Mouse (Mus musculus): ENCODE data around the gene Gm10260. TPM values are rescaled to one million over a fixed set of nuclear protein-coding genes. Genes with fewer than 3 reads are reported as not detected.
A peak's percentile ranks its signal among the peaks of the same experiment; 100 is the strongest.

Gene Gm10260
- polyA plus RNA-seq, 1 experiment from 2014 or later = 2.1 TPM

DNA sequence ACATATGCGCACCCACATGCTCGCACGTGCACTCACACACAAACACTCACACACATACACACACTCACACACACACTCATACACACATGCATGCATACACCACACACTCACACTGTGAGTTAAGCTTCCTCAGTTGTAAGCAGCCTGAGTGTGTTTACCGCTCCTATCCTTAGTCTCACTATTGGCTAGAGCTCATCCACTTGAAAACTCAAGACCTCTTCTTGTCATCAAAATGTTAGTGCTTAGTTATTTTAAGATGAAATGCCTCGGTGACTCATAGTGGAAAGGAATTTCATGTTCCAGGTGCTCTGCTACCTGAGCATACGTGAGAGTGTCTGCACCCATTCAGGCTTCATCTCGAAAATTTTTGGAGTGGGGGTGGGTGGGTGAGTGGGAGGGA lies 21.2 kb upstream of the Gm10260 start:
- Histone ChIP-seq H3K27ac (replicated peaks) (no peak overlapping the region), H3K9me3 (no peaks in the 10 kb centered on the region), H3K36me3 (no peaks in the 10 kb centered on the region), H3K9ac (replicated peaks) (no peak overlapping the region), H3K4me2 (replicated peaks) (no peak overlapping the region), H3K4me3 (no peak overlapping the region), H3K4me1 (peaks cover 11% of the 10 kb centered on the region; the same call in 1 of the 2 replicates), H3K27me3 (peaks cover 6% of the 10 kb centered on the region)
- 91% methylated on average over 7 of the region's 7 CpGs for WGBS
- no peak for ATAC-seq (ENCODE audit: low FRiP score, low read depth)

GRCm38 (mm10) chr13:97780556-97780955 lies 20.1 kb upstream of the Gm10260 start:
- WGBS = 80% methylated on average over 2 of the region's 2 CpGs
- ATAC-seq (ENCODE audit: low FRiP score, low read depth) = no peak
- no peak overlapping the region for H3K27ac ChIP-seq (replicated peaks)

GRCm38 (mm10) chr13:97779657-97780445 lies 19.4 kb upstream of the Gm10260 start:
- WGBS = 87% methylated on average over 8 of the region's 8 CpGs
- H3K4me2 ChIP-seq (replicated peaks) = no peak overlapping the region
- H3K27ac ChIP-seq (replicated peaks) = no peak overlapping the region
- H3K4me1 ChIP-seq = peaks cover 6% of the 10 kb centered on the region; the same call in 1 of the 2 replicates
- H3K27me3 ChIP-seq = peaks cover 6% of the 10 kb centered on the region
- H3K9ac ChIP-seq (replicated peaks) = no peak overlapping the region
- no peaks in the 10 kb centered on the region for H3K9me3 ChIP-seq
- H3K4me3 ChIP-seq = no peak overlapping the region
- no peaks in the 10 kb centered on the region for H3K36me3 ChIP-seq
- no peak for ATAC-seq (ENCODE audit: low FRiP score, low read depth)

More at GRCm38 (mm10) chr13:97780556-97780955, 20.1 kb upstream of the Gm10260 start:
- Histone ChIP-seq H3K4me2 (replicated peaks) (no peak overlapping the region), H3K9me3 (no peaks in the 10 kb centered on the region), H3K27me3 (peaks cover 6% of the 10 kb centered on the region), H3K4me3 (no peak overlapping the region), H3K4me1 (peaks cover 8% of the 10 kb centered on the region; the same call in 1 of the 2 replicates), H3K36me3 (no peaks in the 10 kb centered on the region), H3K9ac (replicated peaks) (no peak overlapping the region)

- Histone ChIP-seq H3K36me3 (no peaks in the 10 kb centered on the region), H3K4me3 (no peak overlapping the region), H3K27ac (replicated peaks) (no peak overlapping the region), H3K9me3 (no peaks in the 10 kb centered on the region), H3K27me3 (peaks cover 6% of the 10 kb centered on the region), H3K4me2 (replicated peaks) (no peak overlapping the region), H3K4me1 (peaks cover 7% of the 10 kb centered on the region; the same call in 1 of the 2 replicates), H3K9ac (replicated peaks) (no peak overlapping the region)
- 91% methylated on average over 5 of the region's 5 CpGs for WGBS
- ATAC-seq (ENCODE audit: low FRiP score, low read depth) = no peak
Observed at GRCm38 (mm10) chr13:97778698-97779194, 18.3 kb upstream of the Gm10260 start.

GRCm38 (mm10) chr13:97777667-97778066 lies 17.2 kb upstream of the Gm10260 start:
- Histone ChIP-seq H3K4me2 (replicated peaks) (no peak overlapping the region), H3K9ac (replicated peaks) (no peak overlapping the region), H3K9me3 (no peaks in the 10 kb centered on the region), H3K4me3 (no peak overlapping the region), H3K36me3 (no peaks in the 10 kb centered on the region), H3K4me1 (peaks cover 7% of the 10 kb centered on the region; the same call in 1 of the 2 replicates), H3K27ac (replicated peaks) (no peak overlapping the region), H3K27me3 (peaks cover 6% of the 10 kb centered on the region)
- WGBS = 86% methylated on average over 2 of the region's 2 CpGs
- no peak for ATAC-seq (ENCODE audit: low FRiP score, low read depth)

- 69% methylated on average over 3 of the region's 3 CpGs for WGBS
- Histone ChIP-seq H3K4me3 (no peak overlapping the region), H3K9me3 (no peaks in the 10 kb centered on the region), H3K27me3 (peaks cover 6% of the 10 kb centered on the region), H3K9ac (replicated peaks) (no peak overlapping the region), H3K36me3 (no peaks in the 10 kb centered on the region), H3K27ac (replicated peaks) (no peak overlapping the region), H3K4me1 (peaks cover 7% of the 10 kb centered on the region; the same call in 1 of the 2 replicates), H3K4me2 (replicated peaks) (no peak overlapping the region)
- no peak for ATAC-seq (ENCODE audit: low FRiP score, low read depth)
Observed at GRCm38 (mm10) chr13:97776702-97777101, 16.3 kb upstream of the Gm10260 start.

DNA sequence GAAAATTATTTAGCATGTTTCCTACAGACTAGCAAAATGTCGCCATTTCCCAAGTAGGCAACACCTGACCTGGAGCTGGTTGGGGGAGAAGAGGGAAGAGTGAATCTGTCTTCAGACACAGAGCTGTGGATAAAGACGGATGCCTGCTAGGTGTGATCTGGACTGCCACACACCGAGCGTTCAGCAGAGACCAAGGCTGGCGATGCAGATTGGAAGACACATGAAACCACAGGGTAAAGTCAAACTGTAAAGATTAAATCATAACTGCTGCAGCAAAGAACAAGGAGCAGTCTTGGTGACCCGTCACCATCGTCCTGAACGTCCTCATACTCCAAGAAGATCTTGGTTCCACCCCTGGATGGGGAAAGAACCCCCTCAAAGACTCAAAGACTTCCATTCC lies 15.5 kb upstream of the Gm10260 start:
- Histone ChIP-seq H3K4me2 (replicated peaks) (no peak overlapping the region), H3K9me3 (no peaks in the 10 kb centered on the region), H3K9ac (replicated peaks) (no peak overlapping the region), H3K36me3 (no peaks in the 10 kb centered on the region), H3K27me3 (no peaks in the 10 kb centered on the region; the same call in none of the 2 replicates), H3K4me1 (peaks cover 7% of the 10 kb centered on the region; the same call in 1 of the 2 replicates), H3K27ac (replicated peaks) (no peak overlapping the region), H3K4me3 (no peak overlapping the region)
- ATAC-seq (ENCODE audit: low FRiP score, low read depth) = no peak
- 93% methylated on average over 8 of the region's 8 CpGs for WGBS

- Histone ChIP-seq H3K4me2 (replicated peaks) (peak overlapping the region; percentile 15; the same call in 1 of the 2 replicates), H3K27ac (replicated peaks) (peak overlapping the region; percentile 76), H3K4me3 (no peak overlapping the region), H3K9me3 (no peaks in the 10 kb centered on the region), H3K4me1 (peaks cover 7% of the 10 kb centered on the region; the same call in 1 of the 2 replicates), H3K9ac (replicated peaks) (no peak overlapping the region), H3K27me3 (no peaks in the 10 kb centered on the region; the same call in 1 of the 2 replicates), H3K36me3 (no peaks in the 10 kb centered on the region)
- WGBS = 44% methylated on average over 10 of the region's 10 CpGs
- ATAC-seq (ENCODE audit: low FRiP score, low read depth) = peak; percentile 95
Observed at GRCm38 (mm10) chr13:97774740-97775425, 14.5 kb upstream of the Gm10260 start.

GRCm38 (mm10) chr13:97769205-97769604 lies 8.8 kb upstream of the Gm10260 start:
- Histone ChIP-seq H3K4me3 (no peak overlapping the region), H3K9me3 (no peaks in the 10 kb centered on the region), H3K9ac (replicated peaks) (no peak overlapping the region), H3K27me3 (no peaks in the 10 kb centered on the region), H3K4me1 (peaks cover 10% of the 10 kb centered on the region), H3K4me2 (replicated peaks) (no peak overlapping the region), H3K27ac (replicated peaks) (no peak overlapping the region), H3K36me3 (no peaks in the 10 kb centered on the region)
- WGBS = 79% methylated on average over 3 of the region's 3 CpGs
- ATAC-seq (ENCODE audit: low FRiP score, low read depth) = no peak

- H3K4me3 ChIP-seq = no peak overlapping the region
- 0 out of 2 replicates have a peak overlapping the region, but pooled peaks have one; percentile 10 for H3K27ac ChIP-seq (replicated peaks)
- H3K36me3 ChIP-seq = no peaks in the 10 kb centered on the region
- ATAC-seq (ENCODE audit: low FRiP score, low read depth) = no peak
- peaks cover 14% of the 10 kb centered on the region for H3K4me1 ChIP-seq
- 48% methylated on average over 3 of the region's 3 CpGs for WGBS
- H3K4me2 ChIP-seq (replicated peaks) = no peak overlapping the region
- no peaks in the 10 kb centered on the region for H3K27me3 ChIP-seq
- H3K9ac ChIP-seq (replicated peaks) = no peak overlapping the region
- H3K9me3 ChIP-seq = no peaks in the 10 kb centered on the region
Observed at GRCm38 (mm10) chr13:97768803-97769202, 8.4 kb upstream of the Gm10260 start.

DNA sequence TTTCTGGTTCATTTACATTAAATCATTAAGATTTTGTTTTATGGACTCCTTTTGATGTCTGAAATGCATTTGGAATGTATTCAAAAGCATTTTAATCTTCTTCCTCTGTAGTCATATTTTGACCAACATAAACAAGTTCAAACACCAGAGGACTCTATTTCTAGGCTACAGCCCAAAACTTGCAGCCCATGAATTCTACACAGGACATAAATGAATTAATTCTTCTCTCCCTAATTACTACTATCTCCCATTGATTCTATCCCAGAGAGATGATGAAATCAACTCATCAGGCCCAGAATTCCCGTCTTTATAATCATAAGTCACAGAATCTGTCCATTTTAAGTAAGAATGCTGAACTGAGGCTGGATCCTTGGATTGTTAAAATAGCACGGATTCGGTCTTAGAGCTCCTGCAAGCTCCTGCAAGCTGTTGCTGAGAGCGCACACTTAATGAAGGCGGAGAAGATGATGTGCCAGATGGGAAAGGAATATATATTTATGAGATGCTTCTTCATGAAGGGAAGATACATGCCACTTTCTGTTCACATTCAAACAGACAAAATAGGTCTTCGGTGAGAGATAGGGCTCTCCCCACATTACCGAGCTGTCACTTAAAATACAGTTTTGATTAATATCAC lies 7.7 kb upstream of the Gm10260 start:
- no peaks in the 10 kb centered on the region for H3K9me3 ChIP-seq
- H3K4me1 ChIP-seq = peaks cover 16% of the 10 kb centered on the region
- no peak for ATAC-seq (ENCODE audit: low FRiP score, low read depth)
- H3K27me3 ChIP-seq = no peaks in the 10 kb centered on the region
- H3K36me3 ChIP-seq = no peaks in the 10 kb centered on the region
- no peak overlapping the region for H3K4me3 ChIP-seq
- 0 out of 2 replicates have a peak overlapping the region, but pooled peaks have one; percentile 10 for H3K27ac ChIP-seq (replicated peaks)
- H3K4me2 ChIP-seq (replicated peaks) = no peak overlapping the region
- 75% methylated on average over 7 of the region's 7 CpGs for WGBS
- H3K9ac ChIP-seq (replicated peaks) = no peak overlapping the region

Data from midbrain, embryonic 12.5 days (tissue).